Mouse (Mus musculus) brain, embryonic 18.5 days (tissue): ENCODE data around the gene Cetn4.

ENCODE experiments used
- DNase-seq: peaks from one replicate; pipeline ENCODE4 v3.0.0-alpha.2; 2012; ENCODE audit warnings: low read depth, low spot score

Cetn4 gene

DNA sequence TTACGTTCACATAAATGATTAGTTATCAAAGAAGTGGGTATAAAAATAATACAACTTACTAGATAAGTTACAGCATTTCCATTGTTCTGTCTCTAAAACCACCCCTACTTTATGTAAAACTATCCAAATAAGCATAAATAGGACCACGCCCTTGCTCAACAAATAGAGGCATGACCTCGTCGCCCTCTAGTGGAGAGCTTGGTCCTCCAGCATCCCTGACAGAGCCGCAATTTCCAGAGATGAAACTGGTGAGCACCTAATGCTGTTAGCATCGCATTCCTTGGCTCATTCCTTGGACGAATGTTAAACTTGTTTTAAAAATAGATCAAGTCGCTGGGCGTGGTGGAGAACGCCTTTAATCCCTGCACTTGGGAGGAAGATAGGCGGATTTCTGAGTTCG lies 9.8 kb downstream of the Cetn4 start:
- no peak for DNase-seq

DNA sequence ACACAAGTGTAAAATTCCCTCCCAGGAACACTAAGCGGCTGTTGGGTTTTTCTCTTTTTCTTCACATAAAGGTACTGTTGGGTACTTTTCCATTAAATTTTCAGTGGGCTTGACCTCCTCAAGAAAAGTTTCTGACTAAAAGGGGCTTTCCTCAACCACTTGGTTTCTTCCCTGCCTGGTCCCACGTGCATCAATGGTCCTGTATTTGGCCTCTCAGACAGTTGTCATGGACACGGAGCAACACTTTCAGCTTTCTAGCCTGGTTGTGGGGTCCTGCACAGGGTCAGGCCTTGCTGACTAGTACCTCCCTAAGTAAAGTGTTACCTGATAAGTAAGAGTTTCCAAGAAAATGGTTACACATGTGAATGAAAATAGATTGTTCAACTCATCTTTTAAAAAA lies 13.0 kb downstream of the Cetn4 start:
- DNase-seq = no peak

DNA sequence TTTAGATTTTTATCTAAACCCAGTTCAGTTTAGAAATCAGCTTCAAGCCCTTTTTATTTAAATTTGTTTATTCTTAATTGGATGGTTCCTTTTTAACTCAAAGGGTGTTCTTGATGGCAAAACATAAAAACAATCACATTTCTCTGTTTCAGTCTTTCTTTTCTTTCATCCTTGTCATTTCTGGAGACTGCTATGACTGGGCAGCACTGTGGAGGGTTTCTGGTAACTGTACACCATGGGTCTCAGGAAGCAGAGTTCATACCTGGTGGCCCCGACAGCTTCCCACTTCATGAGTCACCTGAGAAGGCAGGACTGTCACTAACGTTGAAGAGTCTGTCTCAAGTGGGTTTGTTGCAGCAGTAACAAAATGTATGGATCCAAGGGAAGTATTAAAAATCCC lies 19.9 kb downstream of the Cetn4 start:
- DNase-seq = no peak

DNA sequence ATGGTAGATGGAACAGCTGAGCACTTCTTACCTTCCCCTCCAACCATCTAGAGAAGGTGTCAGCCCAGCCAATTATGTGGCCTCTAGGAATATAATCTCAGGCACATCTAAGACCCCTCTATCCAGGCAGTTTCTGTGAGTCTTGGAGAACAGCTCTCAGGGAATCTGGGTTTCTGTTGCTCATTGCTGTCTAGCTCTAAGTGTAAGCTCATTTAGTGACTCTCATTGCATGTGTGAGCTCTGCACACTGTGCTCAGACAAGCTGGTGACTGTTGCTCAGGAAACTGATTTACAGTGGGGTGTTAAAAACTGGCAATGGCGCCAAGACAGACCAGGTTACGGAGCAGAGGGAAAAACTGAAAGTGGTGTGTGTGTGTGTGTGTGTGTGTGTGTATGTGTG lies 20.6 kb downstream of the Cetn4 start:
- no peak for DNase-seq

DNA sequence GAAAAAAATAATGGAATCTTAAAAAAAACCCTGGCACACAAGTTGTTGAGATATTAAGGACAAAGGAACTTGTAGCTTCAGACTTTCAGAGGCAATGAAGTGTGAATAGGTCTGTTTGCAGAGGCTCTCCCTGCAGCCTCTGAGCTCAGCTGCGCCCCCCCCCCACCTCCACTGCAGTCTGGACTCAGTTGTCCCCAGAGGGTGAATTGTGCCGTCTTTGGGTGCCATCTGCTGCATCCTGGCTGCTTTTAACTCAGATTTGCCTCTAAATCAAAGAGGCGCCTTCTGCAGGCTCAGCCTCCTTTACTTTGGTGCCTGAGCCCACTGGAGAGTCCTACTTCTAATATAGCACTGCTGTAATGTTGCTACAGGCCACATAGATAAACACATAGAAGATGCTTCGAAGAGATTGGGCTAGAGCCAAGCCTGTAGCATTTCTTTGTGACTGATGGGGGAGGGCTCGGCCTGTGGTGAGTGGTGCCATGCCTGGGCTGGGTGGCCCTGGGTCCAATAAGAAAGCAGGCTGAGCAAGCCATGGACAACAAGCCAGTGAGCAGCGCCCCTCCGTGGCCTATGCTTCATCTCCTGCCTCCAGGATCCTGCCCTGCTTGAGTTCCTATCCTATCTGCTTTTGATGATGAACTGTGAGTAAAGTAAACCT lies 21.5 kb downstream of the Cetn4 start:
- DNase-seq = no peak

DNA sequence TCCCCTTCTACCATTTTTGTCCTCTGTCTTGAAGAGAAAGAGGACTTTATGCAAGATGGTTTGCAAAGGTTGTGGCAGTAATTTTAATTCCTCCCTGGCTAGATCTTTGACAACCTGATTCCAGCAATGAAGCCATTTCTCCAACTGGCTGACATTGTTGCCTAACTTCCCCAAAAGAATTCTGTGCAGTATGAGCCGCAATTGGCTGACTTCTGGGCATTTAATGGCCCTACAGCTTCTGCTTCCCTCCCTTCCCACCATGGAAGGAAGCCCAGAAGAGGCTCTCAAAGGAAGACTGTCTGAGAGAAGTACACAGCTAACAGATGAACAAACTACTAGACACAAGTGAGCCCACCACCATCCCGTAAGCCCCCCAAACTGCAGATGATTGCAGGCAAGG lies 23.3 kb downstream of the Cetn4 start:
- no peak for DNase-seq

DNA sequence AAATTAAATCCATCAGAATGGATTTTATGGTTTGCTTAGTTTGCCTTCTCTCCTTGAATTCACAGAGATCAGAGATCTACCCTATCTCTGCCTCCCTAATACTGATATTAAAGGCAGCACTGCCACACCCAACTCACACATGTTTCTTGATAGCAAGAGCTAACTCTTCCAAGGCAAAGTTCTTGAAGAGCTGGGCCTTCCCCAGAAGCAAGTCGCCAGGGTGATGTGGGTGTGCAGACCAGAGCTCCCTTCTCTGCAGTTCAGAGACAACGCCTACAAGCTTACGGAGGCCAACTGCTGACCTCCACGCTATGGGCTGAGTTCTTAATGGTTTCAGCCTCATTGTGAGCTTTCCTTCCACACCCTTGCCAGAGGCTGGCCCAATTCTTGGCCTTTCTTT lies 29.3 kb downstream of the Cetn4 start:
- no peak for DNase-seq

DNA sequence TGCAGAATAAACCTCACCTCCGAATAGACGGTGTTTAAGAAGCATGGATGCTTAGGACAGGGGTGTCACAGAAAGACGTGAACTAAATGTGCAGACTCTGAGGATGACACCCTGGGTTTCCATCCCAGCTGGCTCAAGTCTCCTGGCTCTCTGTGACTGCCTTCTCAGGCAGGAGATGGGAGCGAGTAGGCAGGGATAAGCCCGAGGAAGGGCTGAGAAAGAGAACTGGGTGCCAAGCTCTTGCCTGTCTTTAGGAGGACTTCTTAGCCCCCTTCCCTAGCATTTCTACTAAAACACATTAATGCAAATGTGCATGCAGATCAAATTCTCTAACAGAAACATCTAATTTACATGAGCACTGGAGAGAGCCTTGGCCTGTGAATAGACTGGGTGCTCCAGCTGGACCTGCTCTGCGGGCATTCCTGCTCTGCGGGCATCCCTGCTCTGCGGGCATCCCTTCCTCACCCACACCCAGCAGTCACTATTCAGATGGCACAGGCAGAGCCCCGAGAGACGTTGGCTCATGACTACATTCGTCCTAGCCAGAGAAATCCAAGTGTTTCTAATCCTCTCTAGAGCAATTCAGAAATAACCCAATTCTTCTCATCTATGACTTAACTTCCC lies 30.1 kb downstream of the Cetn4 start:
- DNase-seq = no peak

DNA sequence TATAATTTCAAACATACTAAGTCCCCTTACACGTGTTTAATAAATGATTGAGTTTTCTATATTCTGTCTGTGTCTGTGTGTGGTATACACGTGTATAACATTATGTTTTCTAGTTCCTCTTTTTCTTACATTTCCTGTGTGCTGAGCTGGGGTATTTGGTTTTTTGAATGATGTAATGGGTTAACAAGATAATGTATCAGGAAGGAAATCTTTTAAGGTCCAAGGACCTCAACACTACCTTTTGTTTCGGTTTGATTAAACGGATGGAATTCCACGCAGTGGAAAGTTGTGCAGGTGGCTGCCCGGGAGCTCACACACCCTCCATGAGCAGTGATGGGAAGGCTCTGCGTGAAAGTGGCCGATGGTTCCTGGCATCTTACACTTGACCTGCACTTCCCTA lies 31.6 kb downstream of the Cetn4 start:
- no peak for DNase-seq

DNA sequence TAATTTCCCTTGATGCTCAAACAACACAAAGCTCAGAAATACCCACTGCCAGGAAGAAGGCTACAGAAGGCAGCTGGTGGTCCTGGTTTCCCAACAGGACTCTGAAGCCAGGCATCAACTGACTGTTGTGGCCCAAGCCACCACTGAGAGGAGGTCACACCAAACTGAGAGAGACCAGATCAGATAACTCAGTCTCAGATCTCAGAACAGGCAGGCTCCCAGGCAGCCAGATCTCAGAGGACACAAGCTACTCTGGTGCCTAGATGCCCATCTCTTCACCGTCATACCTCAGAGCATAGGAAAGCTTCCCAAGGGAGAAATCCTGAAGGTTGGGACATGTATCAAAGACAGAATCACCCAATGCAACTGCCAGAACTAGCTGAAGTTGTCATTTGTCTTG lies 32.3 kb downstream of the Cetn4 start:
- DNase-seq = no peak

DNA sequence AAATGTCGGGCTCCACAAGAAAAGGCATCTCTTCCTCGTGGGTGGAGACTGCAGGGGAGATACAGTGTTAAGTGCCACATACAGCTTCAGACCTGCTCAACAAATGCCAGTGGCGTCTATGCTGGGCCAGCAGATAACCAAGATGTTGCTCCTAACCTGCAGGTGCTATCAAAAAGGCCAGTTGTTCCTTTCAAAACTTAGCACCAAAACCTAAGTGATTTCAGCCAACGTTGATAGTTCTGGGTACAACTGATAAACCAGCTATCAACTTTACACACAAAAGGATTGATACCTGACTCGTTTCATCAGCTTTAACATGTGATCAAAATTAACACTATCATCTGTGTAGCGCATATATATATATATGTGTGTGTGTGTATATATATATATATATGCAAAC lies 37.8 kb downstream of the Cetn4 start:
- no peak for DNase-seq

DNA sequence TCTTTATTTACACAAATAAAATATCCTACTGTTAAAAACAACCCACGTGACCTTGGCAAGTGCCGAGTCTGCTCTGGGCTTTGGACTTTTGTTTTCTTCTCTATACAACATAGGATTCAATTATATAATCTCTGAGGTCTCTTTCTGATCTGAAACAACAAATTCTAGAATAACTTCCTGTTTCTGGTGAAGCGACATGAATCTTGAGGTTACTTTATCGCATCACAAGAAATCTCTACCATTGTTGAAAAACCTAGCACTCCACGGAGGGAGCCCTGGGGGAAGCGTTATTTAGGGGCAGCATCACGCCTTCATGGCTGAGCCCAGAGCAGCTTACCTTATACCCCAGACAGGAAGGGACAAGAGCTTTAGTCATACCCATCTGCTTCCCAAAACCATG lies 39.4 kb downstream of the Cetn4 start:
- no peak for DNase-seq

DNA sequence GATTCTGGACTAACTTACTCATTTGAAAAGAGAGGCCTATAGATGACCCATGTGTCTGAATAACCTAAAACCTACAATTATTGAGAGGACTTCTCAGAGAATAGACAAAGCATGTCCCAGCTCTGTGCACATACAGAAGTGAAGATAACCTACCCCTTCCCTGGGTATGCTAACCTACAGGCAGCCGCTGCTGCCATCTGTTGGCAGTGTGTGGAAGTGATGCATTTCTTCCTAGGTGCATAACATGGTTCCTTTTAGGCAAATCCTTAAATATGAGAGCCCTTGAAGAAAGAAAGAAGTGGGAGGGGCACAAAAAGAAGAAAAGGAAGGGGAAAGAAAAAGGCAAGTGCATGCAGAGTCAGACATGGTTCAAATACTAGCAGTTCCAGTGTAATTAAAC lies 41.3 kb downstream of the Cetn4 start:
- DNase-seq = no peak

DNA sequence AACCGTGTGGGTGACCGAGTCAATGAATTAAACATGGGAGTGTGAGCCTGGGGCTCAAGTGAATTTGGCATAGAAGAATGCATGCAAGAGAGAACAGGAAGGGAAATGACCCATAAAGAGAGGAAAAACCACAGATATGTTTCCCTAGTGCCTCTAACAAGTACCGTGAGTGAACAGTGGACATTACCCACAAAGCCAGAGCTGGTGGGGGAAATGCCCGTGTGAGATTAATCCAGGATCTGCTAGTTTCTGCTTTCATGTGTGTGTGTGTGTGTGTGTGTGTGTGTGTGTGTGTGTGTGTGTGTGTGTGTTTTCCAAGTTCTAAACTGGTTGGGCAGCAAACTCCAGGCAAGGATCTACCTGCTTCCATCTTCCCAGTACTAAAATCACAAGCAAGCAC lies 42.6 kb downstream of the Cetn4 start:
- DNase-seq = no peak

DNA sequence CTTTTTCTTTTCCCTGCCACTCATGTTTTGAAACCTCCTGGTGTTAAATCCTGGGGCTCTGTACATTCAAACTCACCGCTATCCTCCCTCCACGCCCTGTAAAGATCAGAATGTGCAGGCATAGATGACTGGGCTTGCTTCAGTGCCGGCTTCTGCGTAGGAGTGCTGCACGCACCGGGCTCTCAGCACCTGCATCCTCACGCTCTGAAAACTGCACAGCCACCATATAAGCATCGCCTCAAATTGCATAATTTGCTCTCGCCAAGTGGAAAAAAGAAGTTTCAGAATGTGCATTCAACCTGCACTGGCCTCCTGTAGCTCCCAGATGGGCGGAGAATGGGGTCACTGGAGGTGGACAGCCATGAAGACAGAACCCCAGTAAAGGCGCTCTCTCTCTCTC lies 44.2 kb downstream of the Cetn4 start:
- DNase-seq = no peak

DNA sequence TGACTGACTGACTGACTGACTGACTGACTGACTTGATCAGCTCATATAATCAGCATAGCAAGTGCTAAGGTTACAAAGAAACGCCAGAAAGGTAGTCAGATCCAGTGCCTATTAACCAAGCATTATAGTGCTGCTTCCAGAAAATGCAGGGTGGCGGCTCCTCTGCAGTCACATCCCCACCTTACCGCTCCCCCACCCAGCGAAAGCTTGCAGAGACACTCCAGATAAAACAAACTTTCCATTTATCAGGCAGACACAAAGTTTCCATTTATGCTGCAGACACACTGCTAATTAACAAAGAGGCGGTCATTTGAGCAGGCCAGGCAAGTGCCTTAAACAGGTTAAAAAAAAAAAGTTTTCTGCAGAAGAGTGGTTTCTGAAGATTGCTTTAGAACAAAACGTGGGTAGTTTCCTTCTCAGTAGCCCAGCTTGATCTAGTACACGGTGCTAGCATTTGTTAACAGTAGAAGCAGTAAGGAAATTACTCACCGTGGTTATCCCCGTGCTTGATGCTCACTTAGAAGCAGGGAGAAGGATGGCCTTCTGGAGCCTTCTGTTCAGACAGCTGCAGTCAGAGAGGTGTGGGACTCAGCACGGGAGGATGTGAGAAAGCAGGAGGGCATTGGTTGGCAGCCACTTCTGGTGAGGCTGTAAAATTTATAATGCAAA lies 53.0 kb downstream of the Cetn4 start:
- no peak for DNase-seq

DNA sequence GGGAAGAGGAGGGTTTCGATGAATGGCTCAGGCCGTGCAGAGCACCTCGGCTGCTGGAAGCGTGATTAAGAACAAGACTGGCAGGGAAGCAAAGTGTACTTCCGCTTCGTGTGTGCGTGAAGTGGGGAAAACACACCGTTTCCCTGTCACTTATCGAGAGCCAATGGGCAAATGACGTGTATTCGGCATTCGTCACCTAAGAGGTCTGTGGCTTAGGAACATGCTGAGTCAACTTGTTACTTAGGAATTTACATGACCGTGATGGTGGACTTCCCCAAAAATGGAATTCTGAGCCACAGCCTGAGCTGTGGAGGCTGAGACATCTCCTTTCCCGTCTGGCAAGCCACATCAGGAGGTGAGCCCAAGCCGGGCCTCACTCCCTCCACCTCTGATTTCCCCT lies 54.7 kb downstream of the Cetn4 start:
- DNase-seq = no peak
